19 mouse cellular contexts compared by ENCODE assay signal in genomic region chr12:110954351-110954991, GRCm38 (mm10). TPM values are rescaled to one million over a fixed set of nuclear protein-coding genes. Genes with fewer than 3 reads are reported as not detected.
DNase-seq lines count a peak whose midpoint lies in the region; ATAC-seq and TF ChIP-seq lines count a peak whose summit lies in the region.
"Had no signal": no experiment of that assay in that cellular context is flagged by ENCODE, and none has a peak within 500 bp of the region (broad histone marks: within the 10 kb centered on the region; RNA-seq: fewer than 3 reads in every experiment).

No protein-coding gene starts in this region.

- H3K4me3 ChIP-seq in liver, embryonic 14.5 days (ENCODE audit: insufficient read depth in 1 of 2, low read depth in 2 of 2, low read length in 2 of 2): no peak overlapping the region
- no peak overlapping the region for H3K4me3 ChIP-seq in forebrain, embryonic 14.5 days (ENCODE audit: low read depth, low read length)
- H3K4me3 ChIP-seq: embryonic facial prominence, embryonic 13.5 days; gastrocnemius, adult 2 months; hindbrain, embryonic 12.5 days; kidney, embryonic 15.5 days; neural tube, embryonic 12.5 days; stomach, embryonic 15.5 days had no signal

- WGBS in liver, embryonic 14.5 days (ENCODE audit: insufficient replicate concordance): 75% methylated on average over 4 of the region's 4 CpGs
- WGBS in forebrain, embryonic 14.5 days: 90% methylated on average over 4 of the region's 4 CpGs

- peak overlapping the region; percentile 46 for H3K27ac ChIP-seq in liver, embryonic 14.5 days
- H3K27ac ChIP-seq in forebrain, embryonic 14.5 days (ENCODE audit: low read depth, low read length): no peak overlapping the region
- H3K27ac ChIP-seq: embryonic facial prominence, embryonic 13.5 days; gastrocnemius, adult 2 months; hindbrain, embryonic 12.5 days; kidney, embryonic 15.5 days; neural tube, embryonic 12.5 days; stomach, embryonic 15.5 days had no signal

- peaks cover 21 to 29% of the 10 kb centered on the region in 2 experiments for H3K4me1 ChIP-seq in liver, embryonic 14.5 days (replicated peaks; ENCODE audit: control insufficient read depth in 2 of 2, insufficient read depth in 2 of 2, low read length in 1 of 2)
- no peaks in the 10 kb centered on the region for H3K4me1 ChIP-seq in forebrain, embryonic 14.5 days (ENCODE audit: control insufficient read depth, insufficient read depth, low read length)
- H3K4me1 ChIP-seq: embryonic facial prominence, embryonic 13.5 days; hindbrain, embryonic 12.5 days; kidney, embryonic 15.5 days; neural tube, embryonic 12.5 days; stomach, embryonic 15.5 days had no signal

- H3K27me3 ChIP-seq in liver, embryonic 14.5 days (ENCODE audit: control insufficient read depth, insufficient read depth, low read length): no peaks in the 10 kb centered on the region
- H3K27me3 ChIP-seq in forebrain, embryonic 14.5 days (replicated peaks; ENCODE audit: control insufficient read depth, insufficient read depth, low read length): no peaks in the 10 kb centered on the region
- H3K27me3 ChIP-seq: CH12.LX; embryonic facial prominence, embryonic 13.5 days; hindbrain, embryonic 12.5 days; kidney, embryonic 15.5 days; neural tube, embryonic 12.5 days; stomach, embryonic 15.5 days had no signal

- peak; percentile 39 for DNase-seq in adrenal gland, adult 8-10 months
- no peak for DNase-seq in adrenal gland, postnatal 25 days
- DNase-seq in MN1 (ENCODE audit: low spot score): peak; percentile 36
- peak; percentile 57 for DNase-seq in cerebellum, adult 8-10 months
- DNase-seq in liver, embryonic 14.5 days (ENCODE audit: low read depth in 3 of 3, low spot score in 3 of 3): no peak
- no peak for DNase-seq in forebrain, embryonic 14.5 days (ENCODE audit: low spot score)
- DNase-seq in right cerebral cortex, postnatal 36 days (ENCODE audit: low spot score in 2 of 2): no peak
- DNase-seq: forebrain, postnatal 0 days; gastrocnemius, adult 2 months; heart, adult 11 months; thymus, postnatal 36 days had no signal

- no peaks in the 10 kb centered on the region for H3K36me3 ChIP-seq in liver, embryonic 14.5 days (replicated peaks; ENCODE audit: control insufficient read depth, insufficient read depth, low read depth)
- peaks cover 20% of the 10 kb centered on the region; the same call in 1 of the 2 replicates for H3K36me3 ChIP-seq in forebrain, embryonic 14.5 days (ENCODE audit: control insufficient read depth, insufficient read depth, low read length)

- TF ChIP-seq CTCF in liver, embryonic 14.5 days (IDR thresholded peaks at IDR 0.05; ENCODE audit: low read depth): no peak

- no peaks in the 10 kb centered on the region for H3K9me3 ChIP-seq in liver, embryonic 14.5 days (ENCODE audit: control insufficient read depth, low read length)
- no peaks in the 10 kb centered on the region for H3K9me3 ChIP-seq in forebrain, embryonic 14.5 days (replicated peaks; ENCODE audit: control insufficient read depth, low read length)
- H3K9me3 ChIP-seq: embryonic facial prominence, embryonic 13.5 days; hindbrain, embryonic 12.5 days; kidney, embryonic 15.5 days; neural tube, embryonic 12.5 days; stomach, embryonic 15.5 days had no signal

- TF ChIP-seq EP300 in liver, embryonic 14.5 days (IDR thresholded peaks at IDR 0.05; ENCODE audit: low read depth): no peak

- ATAC-seq in liver, embryonic 14.5 days (ENCODE audit: insufficient read depth): no peak
- ATAC-seq in forebrain, embryonic 14.5 days: no peak
- ATAC-seq: forebrain, postnatal 0 days; inflammation-experienced regulatory T-cells, adult 6 months had no signal

- H3K9ac ChIP-seq in liver, embryonic 14.5 days (replicated peaks): no peak overlapping the region; the same call in 1 of the 2 replicates
- no peak overlapping the region for H3K9ac ChIP-seq in forebrain, embryonic 14.5 days (ENCODE audit: low read length)
- H3K9ac ChIP-seq: embryonic facial prominence, embryonic 13.5 days; forebrain, postnatal 0 days; hindbrain, embryonic 12.5 days; kidney, embryonic 15.5 days; neural tube, embryonic 12.5 days; stomach, embryonic 15.5 days had no signal

- no peak overlapping the region for H3K4me2 ChIP-seq in liver, embryonic 14.5 days (ENCODE audit: low read depth)
- no peak overlapping the region for H3K4me2 ChIP-seq in forebrain, embryonic 14.5 days (ENCODE audit: low read length)
- H3K4me2 ChIP-seq: embryonic facial prominence, embryonic 13.5 days; hindbrain, embryonic 12.5 days; kidney, embryonic 15.5 days; midbrain, embryonic 11.5 days; neural tube, embryonic 12.5 days; stomach, embryonic 15.5 days had no signal

RNA-seq across cellular contexts. Expression of gene Ankrd9, which starts 24.4 kb away (rescaled TPM):
- total RNA-seq in adrenal gland, adult 8-10 months (2022): 10 to 100 TPM; 11.1 to 46.5 (median 17.7) TPM
- 22.3 and 36.5 TPM in 2 replicates for total RNA-seq in adrenal gland, postnatal 25 days (2021)
- 47.4 and 57.4 TPM in 2 replicates for polyA plus RNA-seq in liver, embryonic 14.5 days (2012; rRNA removed)
- 41.8 and 49.8 TPM in 2 replicates for polyA plus RNA-seq in liver, embryonic 14.5 days (2014; fragmentation: Nextera tagmentation; extraction: Ambion mirVana)
- polyA plus RNA-seq in forebrain, embryonic 14.5 days (2014; fragmentation: Nextera tagmentation; extraction: Ambion mirVana): 6.0 and 7.2 TPM in 2 replicates

Comparison
In these comparisons a context has a peak if more than half of its experiments do, and no peak if none do; other contexts are left out.
1. DNase-seq: peak in adrenal gland, adult 8-10 months (single experiment), MN1 (single experiment) and cerebellum, adult 8-10 months (single experiment); none in adrenal gland, postnatal 25 days (single experiment), liver, embryonic 14.5 days (0 of 3), forebrain, embryonic 14.5 days (single experiment) and right cerebral cortex, postnatal 36 days (0 of 2).